Mouse (Mus musculus) brain, embryonic 14.5 days (tissue): ENCODE results near the gene Fbxo46.
"Not testable (repeated sequence)": the region's sequence is repeated elsewhere in the genome, so short reads cannot be mapped to it uniquely, and the experiment has no call there.

Experiments used
- CTCF ChIP-seq: fragments of 200-500 bp; IDR thresholded peaks from 2 replicates; pipeline ENCODE4 v1.5.1; 2012; ENCODE audit warnings: inconsistent platforms, mild to moderate bottlenecking, moderate library complexity, borderline replicate concordance; ENCODE audit not compliant: insufficient read depth, insufficient read length; ENCODE audit errors: extremely low read depth
- POLR2A ChIP-seq: fragments of 200-500 bp; IDR thresholded peaks from 2 replicates; pipeline ENCODE4 v1.6.1; 2012; ENCODE audit warnings: mild to moderate bottlenecking, inconsistent platforms, borderline replicate concordance; ENCODE audit not compliant: poor library complexity, insufficient read depth, insufficient read length, severe bottlenecking; ENCODE audit errors: extremely low read depth

DNA sequence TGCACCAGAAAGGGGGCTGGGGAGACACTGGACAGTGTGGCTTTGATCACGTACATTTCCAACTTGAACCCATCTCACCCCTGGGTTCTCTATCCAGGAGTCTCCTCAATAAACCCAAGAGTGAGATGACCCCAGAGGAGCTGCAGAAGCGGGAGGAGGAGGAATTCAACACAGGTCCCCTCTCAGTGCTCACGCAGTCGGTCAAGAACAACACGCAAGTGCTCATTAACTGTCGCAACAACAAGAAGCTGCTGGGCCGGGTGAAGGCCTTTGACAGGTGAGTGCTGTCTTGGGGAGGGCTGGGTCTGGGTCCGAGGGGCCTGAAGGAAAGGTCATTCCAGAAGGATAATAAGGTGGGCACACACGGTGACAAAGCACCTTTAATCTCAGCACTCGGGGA lies 31.5 kb downstream of the Fbxo46 start:
- TF ChIP-seq CTCF, POLR2A: not testable (repeated sequence)
